Mouse (Mus musculus): ENCODE results near the gene Lcn12. TPM values are rescaled to one million over a fixed set of nuclear protein-coding genes. Genes with fewer than 3 reads are reported as not detected.

The Lcn12 gene
- polyA plus RNA-seq, 1 experiment from 2014 or later: not detected

- ATAC-seq (replicated peaks; ENCODE audit: extremely low read depth, insufficient read depth, low FRiP score): no peak
- no peak overlapping the region for H3K4me2 ChIP-seq (ENCODE audit: low read depth, low read length)
- no peak overlapping the region for H3K27ac ChIP-seq (ENCODE audit: low read length)
- 86% methylated on average over 1 of the region's 1 CpGs for WGBS
- H3K9me3 ChIP-seq (replicated peaks; ENCODE audit: control insufficient read depth, low read length): no peaks in the 10 kb centered on the region
- no peak overlapping the region for H3K9ac ChIP-seq (ENCODE audit: low read length)
- no peak overlapping the region for H3K4me3 ChIP-seq (ENCODE audit: low read length)
- no peaks in the 10 kb centered on the region for H3K4me1 ChIP-seq (ENCODE audit: control insufficient read depth, insufficient read depth, low read length)
- no peaks in the 10 kb centered on the region for H3K36me3 ChIP-seq (ENCODE audit: control insufficient read depth, insufficient read depth)
- 0 out of 2 replicates have a peak, but pooled peaks cover 2% of the 10 kb centered on the region for H3K27me3 ChIP-seq (ENCODE audit: control insufficient read depth, insufficient read depth, low read length)
These were observed 13.2 kb downstream of the Lcn12 start for GRCm38 (mm10) chr2:25480541-25480940.

- WGBS: 64% methylated on average over 10 of the region's 10 CpGs
- H3K27me3 ChIP-seq (ENCODE audit: control insufficient read depth, insufficient read depth, low read length): 0 out of 2 replicates have a peak, but pooled peaks cover 2% of the 10 kb centered on the region
- ATAC-seq (replicated peaks; ENCODE audit: extremely low read depth, insufficient read depth, low FRiP score): no peak
- H3K9ac ChIP-seq (ENCODE audit: low read length): no peak overlapping the region
- H3K4me2 ChIP-seq (ENCODE audit: low read depth, low read length): no peak overlapping the region
- no peaks in the 10 kb centered on the region for H3K9me3 ChIP-seq (replicated peaks; ENCODE audit: control insufficient read depth, low read length)
- no peak overlapping the region for H3K27ac ChIP-seq (ENCODE audit: low read length)
- H3K36me3 ChIP-seq (ENCODE audit: control insufficient read depth, insufficient read depth): no peaks in the 10 kb centered on the region
- H3K4me1 ChIP-seq (ENCODE audit: control insufficient read depth, insufficient read depth, low read length): no peaks in the 10 kb centered on the region
- no peak overlapping the region for H3K4me3 ChIP-seq (ENCODE audit: low read length)
These were observed 14.0 kb downstream of the Lcn12 start for GRCm38 (mm10) chr2:25479551-25480311.

GRCm38 (mm10) chr2:25477967-25478675 is 15.6 kb downstream of the Lcn12 start:
- no peak for ATAC-seq (replicated peaks; ENCODE audit: extremely low read depth, insufficient read depth, low FRiP score)
- Histone ChIP-seq H3K27me3 (ENCODE audit: control insufficient read depth, insufficient read depth, low read length) (0 out of 2 replicates have a peak, but pooled peaks cover 2% of the 10 kb centered on the region), H3K4me3 (ENCODE audit: low read length) (no peak overlapping the region), H3K9ac (ENCODE audit: low read length) (no peak overlapping the region), H3K36me3 (ENCODE audit: control insufficient read depth, insufficient read depth) (no peaks in the 10 kb centered on the region), H3K27ac (ENCODE audit: low read length) (no peak overlapping the region), H3K4me2 (ENCODE audit: low read depth, low read length) (no peak overlapping the region), H3K4me1 (ENCODE audit: control insufficient read depth, insufficient read depth, low read length) (no peaks in the 10 kb centered on the region), H3K9me3 (replicated peaks; ENCODE audit: control insufficient read depth, low read length) (no peaks in the 10 kb centered on the region)
- WGBS: 77% methylated on average over 3 of the region's 3 CpGs

DNA sequence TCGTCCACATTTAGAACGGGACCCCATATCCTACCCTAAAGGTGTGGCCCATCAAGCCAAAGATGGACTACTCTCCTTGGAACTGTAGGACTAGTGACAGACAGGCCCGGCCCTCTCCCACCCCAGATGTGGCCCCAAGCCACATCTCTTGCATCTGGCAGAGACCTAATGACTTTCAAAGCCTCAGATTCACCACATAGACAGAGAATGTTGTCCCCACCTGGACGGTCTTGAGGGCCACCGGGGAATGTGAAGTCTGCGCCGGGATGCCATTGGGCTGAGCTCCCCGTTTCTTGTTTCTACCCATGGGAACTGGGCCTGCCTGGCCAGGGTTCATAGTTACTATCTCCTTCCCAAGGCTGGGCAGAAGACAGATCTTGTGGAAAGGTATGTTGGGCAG is 16.2 kb downstream of the Lcn12 start:
- H3K9me3 ChIP-seq (replicated peaks; ENCODE audit: control insufficient read depth, low read length): no peaks in the 10 kb centered on the region
- H3K4me1 ChIP-seq (ENCODE audit: control insufficient read depth, insufficient read depth, low read length): no peaks in the 10 kb centered on the region
- H3K27ac ChIP-seq (ENCODE audit: low read length): no peak overlapping the region
- no peaks in the 10 kb centered on the region for H3K27me3 ChIP-seq (ENCODE audit: control insufficient read depth, insufficient read depth, low read length)
- 79% methylated on average over 8 of the region's 8 CpGs for WGBS
- H3K36me3 ChIP-seq (ENCODE audit: control insufficient read depth, insufficient read depth): no peaks in the 10 kb centered on the region
- H3K9ac ChIP-seq (ENCODE audit: low read length): no peak overlapping the region
- no peak overlapping the region for H3K4me2 ChIP-seq (ENCODE audit: low read depth, low read length)
- no peak for ATAC-seq (replicated peaks; ENCODE audit: extremely low read depth, insufficient read depth, low FRiP score)
- no peak overlapping the region for H3K4me3 ChIP-seq (ENCODE audit: low read length)

DNA sequence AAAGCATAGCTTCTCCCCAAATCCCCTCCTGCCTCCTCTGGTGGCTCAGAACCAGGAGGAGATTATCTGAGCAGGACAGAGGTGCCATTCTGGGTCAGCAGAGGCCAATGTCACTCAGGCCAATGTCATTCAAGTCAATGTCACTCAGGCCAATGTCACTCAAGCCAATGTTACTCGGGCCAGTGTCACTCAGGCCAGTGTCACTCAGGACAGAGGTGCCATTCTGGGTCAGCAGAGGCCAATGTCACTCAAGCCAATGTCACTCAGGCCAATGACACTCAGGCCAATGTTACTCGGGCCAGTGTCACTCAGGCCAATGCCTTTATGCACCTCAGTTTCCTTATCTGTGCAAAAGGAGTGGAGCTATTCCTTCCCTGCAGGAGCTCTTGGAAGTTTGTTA is 21.2 kb downstream of the Lcn12 start:
- Histone ChIP-seq H3K4me2 (ENCODE audit: low read depth, low read length) (no peak overlapping the region), H3K4me1 (ENCODE audit: control insufficient read depth, insufficient read depth, low read length) (peaks cover 22% of the 10 kb centered on the region), H3K4me3 (ENCODE audit: low read length) (no peak overlapping the region), H3K36me3 (ENCODE audit: control insufficient read depth, insufficient read depth) (no peaks in the 10 kb centered on the region), H3K9ac (ENCODE audit: low read length) (no peak overlapping the region), H3K27ac (ENCODE audit: low read length) (no peak overlapping the region), H3K27me3 (ENCODE audit: control insufficient read depth, insufficient read depth, low read length) (no peaks in the 10 kb centered on the region), H3K9me3 (replicated peaks; ENCODE audit: control insufficient read depth, low read length) (no peaks in the 10 kb centered on the region)
- WGBS: 67% methylated on average over 2 of the region's 2 CpGs
- ATAC-seq (replicated peaks; ENCODE audit: extremely low read depth, insufficient read depth, low FRiP score): no peak

GRCm38 (mm10) chr2:25469969-25470368 is 23.7 kb downstream of the Lcn12 start, which contains the start of gene Ptgds:
Gene Ptgds (minus strand): TSS chr2:25470046.
- H3K27ac ChIP-seq (ENCODE audit: low read length): peak within 1 kb of the TSS; percentile 98
- no peaks in the 10 kb centered on the region for H3K27me3 ChIP-seq (ENCODE audit: control insufficient read depth, insufficient read depth, low read length)
- peak within 1 kb of the TSS; percentile 29 for H3K4me3 ChIP-seq (ENCODE audit: low read length)
- peak within 1 kb of the TSS; percentile 62 for H3K9ac ChIP-seq (ENCODE audit: low read length)
- 32% methylated on average over 6 of the region's 6 CpGs for WGBS
- no peak for ATAC-seq (replicated peaks; ENCODE audit: extremely low read depth, insufficient read depth, low FRiP score)
- H3K4me2 ChIP-seq (ENCODE audit: low read depth, low read length): peak within 1 kb of the TSS; percentile 51
- peaks cover 30% of the 10 kb centered on the region for H3K4me1 ChIP-seq (ENCODE audit: control insufficient read depth, insufficient read depth, low read length)
- no peaks in the 10 kb centered on the region for H3K36me3 ChIP-seq (ENCODE audit: control insufficient read depth, insufficient read depth)
- H3K9me3 ChIP-seq (replicated peaks; ENCODE audit: control insufficient read depth, low read length): no peaks in the 10 kb centered on the region

DNA sequence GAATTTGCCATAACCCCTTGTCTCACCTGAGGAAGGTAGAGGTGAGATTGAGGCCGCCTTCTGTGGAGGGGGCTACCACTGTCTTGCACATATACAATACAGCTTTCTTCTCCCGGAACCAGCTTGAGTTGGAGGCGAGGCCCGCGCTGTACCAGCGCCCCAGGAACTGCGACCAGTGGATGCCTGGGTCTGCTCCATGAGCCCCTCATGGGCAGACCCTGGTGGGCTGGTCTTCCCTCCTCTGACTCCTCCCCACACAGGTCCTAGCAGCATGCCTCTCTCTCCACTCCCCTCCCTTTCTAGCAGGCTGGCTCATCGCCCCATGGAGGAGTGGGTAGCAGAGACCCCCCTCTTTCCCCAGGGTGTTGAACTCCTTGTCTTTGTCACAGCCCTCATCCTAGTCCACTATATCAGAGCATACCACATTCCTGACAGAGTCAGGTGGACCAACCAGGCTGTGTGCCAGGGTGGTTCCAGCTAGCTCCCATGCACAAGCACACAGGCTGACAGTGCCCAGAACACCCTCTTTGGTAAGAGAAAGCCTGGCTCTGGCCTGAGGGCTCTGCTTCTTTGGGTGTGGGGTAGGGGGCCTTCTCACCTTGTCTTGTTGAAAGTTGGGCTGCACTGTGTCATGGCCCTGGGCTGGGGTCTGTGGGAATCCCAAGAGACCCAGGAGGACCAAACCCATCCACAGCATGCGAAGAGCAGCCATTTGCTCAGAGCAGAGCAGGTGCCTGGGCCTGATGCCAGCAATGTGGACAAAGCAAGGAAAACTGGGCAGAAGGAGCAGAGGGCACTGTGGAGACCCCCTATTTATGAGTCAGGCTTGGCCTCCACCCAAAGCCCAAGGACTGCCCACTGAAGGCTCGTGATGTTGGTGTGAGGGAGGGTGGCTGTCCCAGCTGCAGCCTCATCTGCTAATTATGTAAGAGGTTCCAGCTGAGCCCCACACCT is 24.5 kb downstream of the Lcn12 start:
- H3K36me3 ChIP-seq (ENCODE audit: control insufficient read depth, insufficient read depth): no peaks in the 10 kb centered on the region
- no peaks in the 10 kb centered on the region for H3K9me3 ChIP-seq (replicated peaks; ENCODE audit: control insufficient read depth, low read length)
- H3K27ac ChIP-seq (ENCODE audit: low read length): peak overlapping the region; percentile 98
- peak; percentile 94 for ATAC-seq (replicated peaks; ENCODE audit: extremely low read depth, insufficient read depth, low FRiP score)
- no peaks in the 10 kb centered on the region for H3K27me3 ChIP-seq (ENCODE audit: control insufficient read depth, insufficient read depth, low read length)
- 61% methylated on average over 10 of the region's 10 CpGs for WGBS
- H3K4me2 ChIP-seq (ENCODE audit: low read depth, low read length): peak overlapping the region; percentile 51
- H3K4me3 ChIP-seq (ENCODE audit: low read length): peak overlapping the region; percentile 29
- H3K4me1 ChIP-seq (ENCODE audit: control insufficient read depth, insufficient read depth, low read length): peaks cover 30% of the 10 kb centered on the region
- H3K9ac ChIP-seq (ENCODE audit: low read length): peak overlapping the region; percentile 62

DNA sequence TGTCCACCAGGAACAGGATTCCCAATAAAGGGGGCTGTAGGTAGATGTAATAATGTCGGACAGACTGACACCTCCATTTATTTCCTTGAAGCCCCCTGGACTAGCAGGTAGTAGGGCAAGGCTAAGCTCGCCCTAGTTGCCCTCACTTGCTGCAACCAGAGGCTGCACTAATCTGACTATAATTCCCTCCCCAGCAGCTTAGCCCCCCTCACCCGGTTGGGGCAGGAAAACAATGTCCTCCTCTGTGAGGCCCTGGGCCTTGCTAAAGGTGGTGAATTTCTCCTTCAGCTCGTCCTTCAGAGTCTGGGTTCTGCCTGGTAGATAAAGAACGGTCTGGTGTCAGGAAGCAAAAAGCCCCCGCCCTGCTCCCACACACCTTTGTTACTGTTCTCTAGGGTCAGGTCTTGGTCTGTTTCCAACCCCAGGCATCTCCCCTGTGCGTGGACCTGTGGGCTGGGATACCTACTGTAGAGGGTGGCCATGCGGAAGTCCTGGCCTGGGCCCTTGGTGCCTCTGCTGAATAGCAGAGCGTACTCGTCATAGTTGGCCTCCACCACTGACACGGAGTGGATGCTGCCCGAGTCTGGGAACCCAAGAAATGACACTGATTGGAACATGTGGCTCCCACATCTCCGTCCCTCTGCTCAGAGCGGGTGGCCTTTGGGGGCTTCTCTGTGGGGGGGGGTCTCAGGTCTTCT is 26.0 kb downstream of the Lcn12 start:
- peaks cover 30% of the 10 kb centered on the region for H3K4me1 ChIP-seq (ENCODE audit: control insufficient read depth, insufficient read depth, low read length)
- peak overlapping the region; percentile 62 for H3K9ac ChIP-seq (ENCODE audit: low read length)
- 0 out of 2 replicates have a peak overlapping the region, but pooled peaks have one; percentile 12 for H3K4me3 ChIP-seq (ENCODE audit: low read length)
- 59% methylated on average over 14 of the region's 14 CpGs for WGBS
- H3K4me2 ChIP-seq (ENCODE audit: low read depth, low read length): peak overlapping the region; percentile 51
- no peaks in the 10 kb centered on the region for H3K27me3 ChIP-seq (ENCODE audit: control insufficient read depth, insufficient read depth, low read length)
- peak overlapping the region; percentile 79 for H3K27ac ChIP-seq (ENCODE audit: low read length)
- no peaks in the 10 kb centered on the region for H3K36me3 ChIP-seq (ENCODE audit: control insufficient read depth, insufficient read depth)
- ATAC-seq (replicated peaks; ENCODE audit: extremely low read depth, insufficient read depth, low FRiP score): no peak
- no peaks in the 10 kb centered on the region for H3K9me3 ChIP-seq (replicated peaks; ENCODE audit: control insufficient read depth, low read length)
